Mouse (Mus musculus): ENCODE data around the gene Zfp423.

The Zfp423 gene

DNA sequence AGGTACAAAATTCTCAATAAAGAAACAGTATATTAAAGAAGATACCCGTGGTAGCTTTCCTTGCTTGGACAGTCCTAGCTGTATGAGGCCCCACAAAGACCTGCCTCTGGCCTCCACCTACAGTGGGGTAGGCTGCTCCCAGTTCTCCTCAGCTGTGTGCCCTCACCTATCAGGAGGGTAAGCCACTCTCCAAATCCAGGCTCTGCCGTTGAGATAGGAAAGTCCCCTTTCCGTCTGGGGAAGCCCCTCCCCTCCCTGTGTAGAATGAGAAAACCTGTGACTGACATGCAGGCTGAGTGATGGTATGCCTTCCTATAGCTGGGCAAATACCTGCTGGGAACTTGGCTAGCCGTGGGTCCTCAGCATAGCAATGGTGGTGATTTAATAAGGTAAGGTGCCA, 257.8 kb downstream of the Zfp423 start:
- DNase-seq (ENCODE audit: low read depth, low spot score) = no peak

DNA sequence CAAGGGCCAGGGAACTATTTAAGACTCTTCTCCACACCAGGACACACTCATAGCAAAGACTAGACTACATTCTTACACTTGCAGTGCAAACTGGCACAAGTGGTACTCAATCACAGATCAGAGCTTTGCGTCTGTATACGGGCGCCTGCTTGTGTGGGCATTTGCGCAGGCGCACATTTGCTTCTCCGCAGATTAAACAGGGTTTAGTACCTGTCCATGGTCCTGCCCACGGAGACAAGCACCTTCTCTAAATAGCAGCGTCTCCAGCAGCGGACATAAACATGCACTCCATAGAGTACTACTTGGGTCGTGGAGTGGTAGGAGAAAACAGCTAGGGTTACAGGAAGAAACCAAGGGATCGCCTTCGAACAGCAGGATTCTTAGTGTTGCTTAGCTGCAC, 259.1 kb downstream of the Zfp423 start:
- DNase-seq (ENCODE audit: low read depth, low spot score) = no peak

DNA sequence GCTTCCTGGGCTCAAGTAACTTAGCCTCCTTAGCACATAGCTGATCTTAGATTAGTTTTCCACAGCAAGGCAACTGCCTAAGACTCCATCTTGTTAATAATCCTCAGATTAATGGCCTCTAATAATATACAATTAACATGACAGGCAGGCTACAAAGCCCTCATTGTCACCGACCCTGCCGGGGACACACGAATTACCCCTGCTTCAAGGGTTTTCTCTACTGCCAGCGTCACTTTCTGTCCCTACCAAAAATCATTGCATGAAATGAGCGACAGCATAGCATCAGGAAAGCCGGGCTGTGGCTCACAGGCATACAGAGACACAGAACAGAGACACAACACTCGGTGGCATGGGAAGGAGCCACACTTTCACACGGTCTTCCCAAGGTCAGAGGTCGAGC, 262.3 kb downstream of the Zfp423 start:
- no peak for DNase-seq (ENCODE audit: low read depth, low spot score)

DNA sequence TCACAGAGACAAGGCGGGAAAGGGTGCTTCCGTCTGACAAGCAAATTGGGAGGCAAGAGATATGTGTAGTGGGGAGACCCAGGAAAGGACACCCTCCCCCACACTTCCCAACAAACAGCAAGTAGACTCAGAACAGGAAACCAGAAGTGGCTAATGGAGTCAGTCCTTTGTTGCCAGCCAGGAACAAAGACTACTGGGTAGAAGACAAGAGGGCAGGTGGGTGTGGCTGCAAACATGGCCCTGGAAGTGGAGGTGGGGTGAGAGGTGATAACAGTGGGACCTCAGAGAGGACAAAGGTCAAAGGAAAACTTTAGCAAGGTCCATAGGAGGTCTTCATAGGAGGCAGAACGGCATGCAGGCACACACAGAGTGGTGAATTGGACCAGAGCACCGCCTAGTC, 265.7 kb downstream of the Zfp423 start:
- DNase-seq (ENCODE audit: low read depth, low spot score) = no peak

DNA sequence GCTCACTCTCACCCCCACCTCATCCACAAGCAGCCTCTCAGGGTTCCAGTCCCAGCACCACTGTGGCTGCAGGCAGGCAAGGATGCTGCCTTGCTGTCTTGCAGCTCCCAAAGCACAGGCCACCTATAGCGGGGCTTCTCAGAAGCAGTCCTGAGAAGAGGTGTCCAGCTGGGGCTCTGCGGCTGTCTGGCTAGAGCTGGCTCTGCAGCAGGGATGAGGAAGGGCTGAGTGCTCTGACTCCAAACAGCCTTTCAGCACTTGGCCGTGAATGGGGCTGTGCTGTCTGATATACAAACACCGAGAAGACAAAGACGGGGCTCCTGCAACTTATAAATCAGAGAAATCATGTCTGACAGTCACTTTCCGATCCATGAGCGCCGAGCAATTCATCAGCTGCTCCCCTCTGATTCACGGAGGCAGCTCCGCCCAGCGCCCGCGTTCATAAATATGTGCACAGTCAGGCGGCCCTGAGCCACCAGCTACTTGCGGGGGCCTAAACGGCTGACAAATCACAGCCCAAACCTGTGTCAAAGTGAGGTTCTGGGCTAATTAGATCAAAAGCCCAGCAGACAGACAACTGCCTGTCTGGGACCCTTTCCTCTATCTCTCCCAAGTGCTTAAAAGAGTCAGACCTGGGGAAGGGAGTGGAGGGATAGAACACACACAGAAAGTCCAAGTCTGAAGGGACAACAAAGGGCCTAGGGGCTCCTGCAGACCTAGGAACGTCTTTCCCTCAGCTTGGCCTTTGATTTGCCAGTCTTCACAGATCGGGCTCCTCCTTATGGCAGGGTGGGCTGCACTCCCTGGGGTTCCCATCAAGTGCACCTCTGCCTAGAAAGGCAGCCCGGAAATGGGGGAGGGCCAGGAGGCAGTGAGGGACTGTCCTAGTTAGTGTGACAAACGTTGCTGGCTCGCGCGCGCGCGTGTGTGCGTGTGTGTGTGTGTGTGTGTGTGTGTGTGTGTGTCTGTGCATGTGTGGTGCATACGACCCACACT, 269.0 kb downstream of the Zfp423 start:
- no peak for DNase-seq (ENCODE audit: low read depth, low spot score)

DNA sequence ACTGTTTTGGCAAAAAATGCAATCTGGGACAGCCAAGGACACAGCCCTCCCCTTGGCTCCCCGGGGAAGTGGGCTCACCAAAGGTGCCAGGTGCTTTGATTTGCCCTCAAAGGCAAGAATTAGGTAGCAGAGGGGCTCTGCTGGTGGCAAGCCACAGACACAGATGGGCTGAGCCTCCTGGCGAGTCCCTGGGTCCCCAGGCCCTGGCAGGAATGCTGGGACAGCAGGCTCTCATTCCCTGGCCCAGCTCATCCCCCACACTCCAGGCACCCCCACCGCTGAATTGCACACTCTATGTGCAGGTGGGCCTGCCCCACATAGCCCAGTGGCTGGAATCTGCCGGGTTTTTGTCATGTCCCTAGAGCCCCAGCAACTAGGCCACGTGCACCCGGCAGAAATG, 270.2 kb downstream of the Zfp423 start:
- no peak for DNase-seq (ENCODE audit: low read depth, low spot score)

DNA sequence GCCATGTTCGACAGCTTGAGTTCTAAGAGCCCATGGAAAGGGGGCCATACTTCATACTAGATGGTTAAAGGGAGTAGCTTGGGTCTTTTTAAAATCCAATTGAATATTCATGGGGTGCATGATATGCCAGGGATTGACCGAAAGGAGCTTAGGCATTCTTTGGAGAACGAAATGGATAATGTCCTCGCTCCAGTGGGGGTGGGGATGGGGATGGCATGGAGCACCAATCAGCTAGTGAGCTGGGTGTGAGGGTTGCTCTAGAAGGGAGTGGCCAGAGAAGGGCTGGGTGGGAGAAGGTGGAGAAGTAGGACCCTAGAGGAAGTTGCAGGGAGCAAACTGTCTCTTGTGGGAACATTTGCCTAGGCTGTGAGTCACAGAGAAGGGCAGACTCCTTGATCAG, 271.0 kb downstream of the Zfp423 start:
- DNase-seq (ENCODE audit: low read depth, low spot score) = no peak

DNA sequence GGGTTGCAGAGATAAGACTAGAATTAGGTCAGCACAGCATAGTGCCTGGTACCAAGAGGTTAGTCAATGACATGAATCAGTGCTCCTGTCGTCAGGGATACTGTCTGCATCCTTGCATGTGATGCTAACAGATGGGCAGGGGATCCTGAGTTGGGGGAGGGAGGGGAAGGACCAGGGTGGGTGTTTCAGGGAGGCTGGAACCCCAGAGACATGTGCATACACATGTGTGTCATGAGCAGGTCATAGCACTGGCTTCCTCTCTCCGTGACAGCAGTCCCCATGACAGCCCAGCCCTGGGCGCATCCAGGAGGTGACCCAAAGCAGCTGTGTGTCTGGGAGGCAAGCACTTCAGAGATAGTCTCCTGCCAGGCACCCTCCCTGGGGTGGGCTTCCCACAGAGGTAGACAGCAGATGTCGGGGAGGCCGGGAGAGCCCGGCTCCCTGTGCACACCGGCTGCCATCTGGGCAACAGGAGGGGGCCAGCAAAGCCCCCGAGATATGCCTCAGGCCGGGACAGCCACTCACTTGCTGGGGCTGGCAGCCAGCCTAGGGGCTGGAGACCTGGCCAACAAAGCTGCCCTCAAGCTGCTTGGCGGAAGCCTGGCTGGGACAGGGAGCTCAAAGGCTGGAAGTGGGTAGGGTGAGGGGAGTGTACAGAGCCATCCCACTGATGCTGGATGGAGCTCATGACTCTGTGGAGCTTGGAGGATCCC, 272.3 kb downstream of the Zfp423 start:
- DNase-seq (ENCODE audit: low read depth, low spot score) = no peak

DNA sequence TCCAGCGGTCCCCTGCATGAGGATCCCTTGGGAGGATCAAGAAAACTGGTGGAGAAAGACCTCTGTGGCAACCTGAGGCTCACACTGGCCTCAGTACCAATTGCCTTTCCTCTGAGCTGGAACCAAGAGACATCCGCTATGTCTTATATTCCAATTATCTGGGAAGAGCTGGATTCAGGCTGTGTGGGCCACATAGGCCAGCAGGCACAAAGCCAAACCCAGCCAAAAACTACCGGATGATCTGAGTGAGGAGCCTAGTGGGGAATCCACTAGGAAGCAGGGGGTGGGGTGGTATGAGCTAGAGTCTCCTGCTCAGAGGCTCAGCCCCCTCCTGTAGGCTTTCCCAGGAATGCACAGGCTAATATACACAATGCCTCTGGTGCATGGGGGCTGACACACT, 273.4 kb downstream of the Zfp423 start:
- no peak for DNase-seq (ENCODE audit: low read depth, low spot score)

DNA sequence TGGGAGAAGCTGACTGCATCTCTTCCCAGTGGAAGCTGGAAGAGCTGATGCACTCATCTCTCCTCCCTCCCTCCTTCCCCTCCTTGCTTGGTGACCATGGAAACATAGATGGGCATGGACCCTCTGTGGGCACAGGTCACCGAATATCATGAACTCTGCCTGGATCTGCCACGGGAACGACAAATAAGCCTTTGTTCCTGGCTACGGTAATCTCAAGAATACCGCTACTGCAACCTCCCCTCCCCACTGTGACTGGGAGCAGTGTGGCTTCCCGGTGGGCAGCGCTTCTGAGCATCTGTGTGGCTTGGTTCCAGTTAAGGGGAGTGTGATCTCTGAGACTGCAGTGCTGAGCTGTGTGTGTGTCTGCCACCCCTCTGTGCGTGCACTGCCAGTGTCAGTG, 274.0 kb downstream of the Zfp423 start:
- no peak for DNase-seq (ENCODE audit: low read depth, low spot score)

DNA sequence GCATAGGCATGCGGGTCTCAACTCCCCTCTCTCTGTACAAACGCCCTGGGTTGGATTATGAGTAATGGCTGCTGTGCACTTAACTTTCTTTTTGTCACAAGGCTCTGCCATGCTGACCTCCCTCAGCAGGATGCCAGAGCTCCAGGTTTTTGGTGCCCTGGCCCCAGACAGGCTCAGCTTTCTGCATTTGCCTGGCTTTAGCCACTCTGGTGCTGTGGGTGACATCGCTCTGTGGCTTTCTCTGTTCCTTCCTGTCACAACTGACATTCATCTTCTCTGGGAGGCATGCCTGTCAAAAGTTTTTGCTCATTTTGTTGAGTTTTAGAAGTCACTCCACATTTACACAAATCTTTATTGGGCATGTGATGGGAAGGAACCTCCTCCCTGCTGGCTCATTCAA, 277.3 kb downstream of the Zfp423 start:
- no peak for DNase-seq (ENCODE audit: low read depth, low spot score)

DNA sequence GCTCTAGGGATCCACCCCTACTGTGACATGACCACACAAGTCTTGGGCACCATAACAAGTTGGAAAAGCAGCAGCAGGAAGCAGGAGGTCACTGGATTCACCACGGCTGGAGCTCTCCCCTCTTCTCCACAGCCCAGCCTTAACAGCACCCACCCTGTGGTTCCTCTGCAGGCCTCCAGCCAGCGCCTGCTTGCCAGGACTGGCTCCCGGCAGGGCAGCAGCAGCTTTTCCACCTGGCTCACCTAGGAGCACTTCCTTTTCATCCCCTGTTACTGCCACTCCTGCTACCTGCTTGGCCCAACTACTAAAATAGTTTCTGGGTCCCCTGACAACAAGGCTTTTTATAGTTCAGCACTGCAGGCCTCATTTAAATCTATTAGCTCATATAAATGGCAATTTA, 279.4 kb downstream of the Zfp423 start:
- no peak for DNase-seq (ENCODE audit: low read depth, low spot score)

DNA sequence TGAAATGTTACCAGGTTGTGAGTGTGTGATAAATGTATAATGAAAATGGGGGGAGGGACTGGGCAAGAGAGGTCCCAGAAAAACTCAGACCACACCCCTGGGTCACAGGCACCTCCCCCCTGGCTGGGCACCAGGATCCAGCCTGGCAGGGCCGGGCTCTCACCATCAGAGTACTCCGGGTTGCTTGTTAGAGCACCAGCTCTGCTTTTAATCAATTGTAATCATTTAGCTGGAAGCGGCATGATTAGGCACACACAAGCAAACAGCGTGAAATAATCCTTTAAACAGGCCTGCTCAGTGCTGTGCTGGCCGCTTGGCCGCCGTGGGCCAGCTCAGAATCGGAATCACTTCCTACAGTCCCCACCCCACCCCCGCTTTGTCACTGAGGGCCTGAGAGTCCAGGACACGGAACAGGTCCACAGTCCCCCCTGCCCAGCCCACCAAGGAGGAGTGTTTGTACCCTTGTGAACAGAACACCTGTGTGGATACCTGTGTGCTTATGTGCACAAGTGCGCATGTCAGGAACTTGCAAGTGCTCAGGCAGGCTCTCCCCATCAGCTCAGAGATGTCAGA, 279.9 kb downstream of the Zfp423 start:
- DNase-seq (ENCODE audit: low read depth, low spot score) = no peak

DNA sequence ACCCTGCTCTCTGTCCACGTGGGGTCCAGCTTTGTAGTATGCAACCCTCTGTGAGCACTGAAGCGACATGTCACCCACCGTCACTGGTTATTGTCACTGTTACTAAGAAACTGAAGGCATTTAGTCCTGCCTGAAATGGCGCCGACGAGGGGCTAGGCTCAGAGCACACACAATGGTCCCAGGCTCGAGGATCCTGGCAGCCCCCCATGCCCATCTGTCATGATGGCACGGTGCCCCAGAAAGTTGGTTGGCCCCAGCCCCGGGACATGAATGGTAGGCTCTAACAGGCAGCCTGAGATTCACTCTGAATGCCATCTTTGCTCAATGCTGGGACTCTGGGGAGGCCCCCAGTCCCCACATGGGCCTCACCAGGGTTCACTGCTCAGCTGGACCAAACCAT, 284.0 kb downstream of the Zfp423 start:
- DNase-seq (ENCODE audit: low read depth, low spot score) = no peak

DNA sequence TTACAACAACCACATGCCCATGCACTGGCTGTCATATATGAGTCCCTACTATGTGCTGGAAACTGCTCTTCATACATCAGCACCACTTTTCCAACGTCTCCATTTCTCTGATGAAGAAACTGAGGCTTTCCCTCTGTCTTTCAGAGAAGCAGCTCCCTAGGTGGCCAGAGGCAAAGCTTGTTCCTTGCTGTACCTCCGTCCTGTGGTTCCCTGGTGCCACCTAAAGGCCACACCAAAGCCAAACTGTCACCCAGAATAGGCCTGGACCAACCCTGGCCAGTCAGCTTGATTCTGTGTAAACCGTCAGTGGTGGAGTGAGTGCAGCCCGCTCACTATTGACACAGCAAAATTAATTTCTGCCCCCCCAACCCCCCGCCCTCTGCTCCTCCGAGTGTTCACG, 285.2 kb downstream of the Zfp423 start:
- no peak for DNase-seq (ENCODE audit: low read depth, low spot score)

DNA sequence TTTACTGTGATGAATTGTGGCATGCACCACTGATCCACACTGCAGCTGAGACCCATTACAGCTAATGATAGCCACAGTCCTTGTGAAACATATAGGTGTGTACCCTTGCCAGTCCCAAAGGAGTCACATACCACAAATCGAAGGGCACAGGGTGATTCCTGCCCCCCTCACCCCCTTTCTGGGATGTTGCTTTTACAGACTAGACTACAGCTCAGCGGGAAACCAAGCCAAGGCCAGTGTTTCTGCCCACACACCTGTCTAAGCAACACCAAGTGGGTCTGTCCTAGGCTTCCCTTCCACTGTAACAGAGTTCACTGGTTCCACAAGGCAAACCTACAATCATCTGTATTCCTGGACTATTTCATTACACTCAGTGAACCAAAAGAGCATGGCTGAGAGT, 287.2 kb downstream of the Zfp423 start:
- no peak for DNase-seq (ENCODE audit: low read depth, low spot score)

DNA sequence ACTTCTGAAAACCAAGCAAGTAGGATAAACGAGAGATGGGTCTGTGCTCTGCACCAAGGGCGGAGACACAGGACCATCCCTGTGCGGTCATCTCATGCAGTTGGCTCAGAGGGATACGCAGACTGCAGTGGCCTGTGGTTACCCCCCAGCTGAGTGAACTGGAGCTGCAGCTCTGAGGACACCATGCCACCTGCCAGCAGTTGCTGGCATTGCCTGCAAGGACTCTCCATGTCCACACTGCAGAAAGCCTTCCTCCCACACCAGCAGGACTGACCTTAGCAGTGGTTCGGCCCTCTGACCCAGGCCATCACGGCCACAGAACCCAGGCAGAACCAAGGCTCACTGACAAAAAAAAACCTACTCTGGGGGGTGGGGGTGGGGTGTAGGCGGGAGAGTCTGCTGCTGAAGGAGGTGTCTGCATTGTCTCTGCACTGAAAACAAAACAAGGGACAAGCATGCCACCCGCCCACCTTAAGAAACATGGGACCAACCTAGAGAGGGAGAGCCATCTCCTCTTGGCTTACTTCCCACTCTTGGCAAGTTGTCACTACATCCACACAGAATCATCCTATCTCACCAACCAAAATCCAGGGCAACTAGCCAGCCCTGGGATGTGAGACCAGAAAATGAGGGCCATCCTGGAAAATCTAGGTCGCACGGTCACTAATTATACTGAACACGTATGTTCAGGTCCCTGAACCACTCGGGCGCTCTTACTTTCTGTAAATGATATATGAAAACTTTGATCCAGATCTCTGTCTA, 288.0 kb downstream of the Zfp423 start:
- DNase-seq (ENCODE audit: low read depth, low spot score) = no peak

DNA sequence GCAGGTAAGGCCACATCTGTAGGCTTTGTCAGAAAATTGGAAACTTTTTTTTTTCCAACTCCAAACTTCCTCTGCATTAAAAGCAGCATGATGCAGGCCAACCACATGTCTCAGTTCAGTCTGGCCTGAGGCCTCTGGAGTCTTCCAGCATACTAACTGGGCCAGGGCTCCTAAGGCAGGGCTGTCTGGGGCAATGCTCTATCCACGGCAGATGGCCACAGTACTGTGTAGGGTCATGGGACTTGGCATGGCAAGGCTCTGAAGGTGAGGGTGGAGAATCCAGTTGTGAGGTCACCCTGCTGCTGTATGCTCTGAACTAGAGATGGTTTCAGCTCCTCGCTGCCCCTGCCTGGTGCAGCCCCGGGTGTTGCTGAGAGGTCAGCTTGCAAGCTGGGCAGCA, 289.2 kb downstream of the Zfp423 start:
- DNase-seq (ENCODE audit: low read depth, low spot score) = no peak

DNA sequence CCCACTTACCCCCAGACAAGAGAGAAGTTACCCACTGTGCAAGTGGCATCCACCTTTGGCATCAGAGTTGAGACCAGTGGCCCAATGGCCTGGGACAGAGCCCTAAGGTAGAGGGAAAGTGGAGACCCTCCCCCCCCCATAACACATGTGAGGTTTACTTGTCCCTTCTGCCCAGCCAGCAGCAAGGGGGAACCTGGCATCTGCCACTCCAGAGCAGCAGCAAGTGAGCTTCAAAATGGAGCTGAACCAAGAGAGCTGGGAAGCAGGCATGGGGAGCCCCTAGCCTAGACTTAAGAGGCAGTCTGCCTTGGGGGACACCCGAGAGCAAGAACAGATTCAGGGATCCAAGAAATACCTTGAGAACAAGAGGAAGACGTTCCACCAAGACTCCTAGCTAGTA, 290.7 kb downstream of the Zfp423 start:
- no peak for DNase-seq (ENCODE audit: low read depth, low spot score)

DNA sequence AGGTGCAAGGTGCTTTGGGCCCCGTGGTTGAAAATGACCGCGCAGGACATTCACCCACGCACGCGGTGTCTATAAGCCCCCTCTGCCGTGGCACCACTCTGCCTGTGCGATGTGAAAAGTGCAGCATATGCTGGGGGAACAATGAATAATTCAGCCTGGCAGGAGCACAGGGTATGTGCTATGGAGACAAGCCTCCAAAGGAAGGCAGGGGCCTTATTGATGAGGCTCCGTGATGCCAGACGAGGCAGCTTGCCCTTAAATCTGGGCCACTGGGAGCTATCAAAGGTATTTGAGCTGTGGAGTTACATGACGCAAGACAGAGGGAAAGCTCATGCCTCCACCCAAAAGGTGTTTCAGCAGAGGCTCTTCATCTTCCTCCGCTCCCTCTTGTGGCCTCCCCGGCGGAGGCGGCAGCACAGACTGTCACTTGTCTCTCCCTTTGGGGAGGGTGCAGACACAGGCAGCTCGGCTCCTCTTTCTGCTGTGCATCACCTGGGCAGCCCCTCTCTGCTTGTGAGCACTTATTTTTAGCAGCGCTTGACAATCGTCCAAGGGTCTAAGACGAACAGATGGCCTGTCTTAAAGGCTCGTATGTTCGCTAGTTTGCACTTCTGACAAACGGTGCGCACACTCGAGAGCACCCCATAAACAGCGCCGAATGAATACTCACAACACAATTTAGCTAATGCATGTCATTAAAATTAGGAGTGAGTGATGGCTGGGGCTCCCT, 291.3 kb downstream of the Zfp423 start:
- no peak for DNase-seq (ENCODE audit: low read depth, low spot score)

DNA sequence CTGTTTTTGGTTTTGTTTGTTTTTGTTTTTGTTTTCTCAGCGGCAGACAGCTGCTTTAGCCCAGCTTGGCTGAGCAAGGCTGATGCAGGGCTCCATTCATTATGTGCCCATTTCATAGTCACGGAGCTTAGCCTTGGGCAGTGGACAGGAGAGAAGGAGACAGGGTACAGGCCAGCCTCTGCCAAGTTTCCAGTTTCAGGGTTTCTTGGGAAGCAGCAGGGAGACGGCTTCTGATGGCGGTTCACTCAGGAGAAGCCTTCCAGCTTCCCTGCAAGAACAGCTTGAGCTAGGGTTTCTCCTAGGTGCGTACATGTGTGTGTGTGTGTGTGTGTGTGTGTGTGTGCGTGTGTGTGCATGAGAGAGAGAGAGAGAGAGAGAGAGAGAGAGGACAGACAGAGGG, 292.1 kb downstream of the Zfp423 start:
- DNase-seq (ENCODE audit: low read depth, low spot score) = no peak

All from brain, embryonic 18.5 days (tissue).